Mouse (Mus musculus): ENCODE results near the gene Gm6020. TPM values are rescaled to one million over a fixed set of nuclear protein-coding genes. Genes with fewer than 3 reads are reported as not detected.

Gm6020 gene
- polyA plus RNA-seq, 1 experiment from 2014 or later: not detected

DNA sequence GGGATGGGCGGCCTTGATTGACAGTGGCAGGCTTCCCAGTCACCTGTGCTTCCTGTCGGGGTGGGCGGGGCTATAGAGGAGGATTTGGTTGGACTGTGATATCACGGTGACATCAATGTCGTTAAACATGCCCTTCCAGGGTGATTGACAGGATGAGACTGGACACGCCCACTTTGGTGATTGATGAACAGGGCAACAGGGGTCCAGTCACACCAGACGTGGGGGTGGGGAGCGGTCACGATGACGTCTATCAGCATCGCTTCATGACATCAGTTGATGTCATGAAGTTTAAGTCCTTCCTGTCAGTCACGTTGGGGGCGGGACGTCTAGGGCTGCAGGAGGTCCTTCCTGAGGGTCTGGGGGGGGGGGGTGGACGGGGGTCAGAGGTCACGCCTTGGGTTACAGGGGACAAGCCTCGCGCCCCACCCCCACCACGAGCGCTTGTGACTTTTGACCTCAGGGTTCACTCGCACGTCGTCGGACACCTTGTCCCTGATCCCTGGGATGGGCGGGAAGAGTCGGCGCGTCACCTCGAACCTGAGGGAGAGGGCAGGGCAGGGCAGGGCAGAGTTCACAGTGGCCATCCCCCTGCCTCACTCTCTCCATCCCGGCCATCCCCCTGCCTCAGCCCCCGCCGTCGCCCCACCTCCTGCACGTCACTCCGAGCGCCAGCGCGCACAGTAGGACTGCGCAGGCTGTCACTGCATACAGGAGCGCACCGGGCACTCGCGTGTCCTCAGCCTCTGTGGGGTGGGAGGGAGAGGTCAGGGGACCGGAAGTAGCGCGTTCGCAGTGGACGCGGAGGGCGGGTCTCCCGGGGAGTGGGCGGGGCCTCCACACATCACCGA, 41.2 kb downstream of the Gm6020 start:
- H3K4me3 ChIP-seq: peak overlapping the region; percentile 65
- WGBS: 34% methylated on average over 49 of the region's 53 CpGs

GRCm38 (mm10) chr19:61225526-61226400, 42.1 kb downstream of the Gm6020 start:
- Histone ChIP-seq H3K4me3 (peak overlapping the region; percentile 65), H3K27ac (peak overlapping the region; percentile 88), H3K36me3 (no peaks in the 10 kb centered on the region), H3K4me1 (replicated peaks) (peaks cover 11% of the 10 kb centered on the region), H3K9me3 (replicated peaks) (0 out of 2 replicates have a peak, but pooled peaks cover 5% of the 10 kb centered on the region), H3K27me3 (no peaks in the 10 kb centered on the region), H3K4me2 (peak overlapping the region; percentile 76), H3K9ac (no peak overlapping the region)
- peak; percentile 40 for ATAC-seq (replicated peaks; ENCODE audit: insufficient number of reproducible peaks, insufficient read depth, low FRiP score, low read depth)
- WGBS: 7% methylated on average over 70 of the region's 70 CpGs

More for the DNA sequence above, 41.2 kb downstream of the Gm6020 start:
- H3K9ac ChIP-seq: no peak overlapping the region
- H3K4me1 ChIP-seq (replicated peaks): peaks cover 11% of the 10 kb centered on the region
- no peak for ATAC-seq (replicated peaks; ENCODE audit: insufficient number of reproducible peaks, insufficient read depth, low FRiP score, low read depth)
- H3K27ac ChIP-seq: no peak overlapping the region
- H3K4me2 ChIP-seq: peak overlapping the region; percentile 76
- H3K9me3 ChIP-seq (replicated peaks): 0 out of 2 replicates have a peak, but pooled peaks cover 5% of the 10 kb centered on the region
- no peaks in the 10 kb centered on the region for H3K36me3 ChIP-seq
- no peaks in the 10 kb centered on the region for H3K27me3 ChIP-seq

GRCm38 (mm10) chr19:61226401-61226927, 42.8 kb downstream of the Gm6020 start:
- peak; percentile 25 for ATAC-seq (replicated peaks; ENCODE audit: insufficient number of reproducible peaks, insufficient read depth, low FRiP score, low read depth)
- H3K36me3 ChIP-seq: no peaks in the 10 kb centered on the region
- peak overlapping the region; percentile 65 for H3K4me3 ChIP-seq
- 0 out of 2 replicates have a peak, but pooled peaks cover 5% of the 10 kb centered on the region for H3K9me3 ChIP-seq (replicated peaks)
- peak overlapping the region; percentile 76 for H3K4me2 ChIP-seq
- H3K9ac ChIP-seq: peak overlapping the region; percentile 41
- H3K27me3 ChIP-seq: no peaks in the 10 kb centered on the region
- H3K4me1 ChIP-seq (replicated peaks): peaks cover 11% of the 10 kb centered on the region
- peak overlapping the region; percentile 88 for H3K27ac ChIP-seq
- 2% methylated on average over 71 of the region's 71 CpGs for WGBS

DNA sequence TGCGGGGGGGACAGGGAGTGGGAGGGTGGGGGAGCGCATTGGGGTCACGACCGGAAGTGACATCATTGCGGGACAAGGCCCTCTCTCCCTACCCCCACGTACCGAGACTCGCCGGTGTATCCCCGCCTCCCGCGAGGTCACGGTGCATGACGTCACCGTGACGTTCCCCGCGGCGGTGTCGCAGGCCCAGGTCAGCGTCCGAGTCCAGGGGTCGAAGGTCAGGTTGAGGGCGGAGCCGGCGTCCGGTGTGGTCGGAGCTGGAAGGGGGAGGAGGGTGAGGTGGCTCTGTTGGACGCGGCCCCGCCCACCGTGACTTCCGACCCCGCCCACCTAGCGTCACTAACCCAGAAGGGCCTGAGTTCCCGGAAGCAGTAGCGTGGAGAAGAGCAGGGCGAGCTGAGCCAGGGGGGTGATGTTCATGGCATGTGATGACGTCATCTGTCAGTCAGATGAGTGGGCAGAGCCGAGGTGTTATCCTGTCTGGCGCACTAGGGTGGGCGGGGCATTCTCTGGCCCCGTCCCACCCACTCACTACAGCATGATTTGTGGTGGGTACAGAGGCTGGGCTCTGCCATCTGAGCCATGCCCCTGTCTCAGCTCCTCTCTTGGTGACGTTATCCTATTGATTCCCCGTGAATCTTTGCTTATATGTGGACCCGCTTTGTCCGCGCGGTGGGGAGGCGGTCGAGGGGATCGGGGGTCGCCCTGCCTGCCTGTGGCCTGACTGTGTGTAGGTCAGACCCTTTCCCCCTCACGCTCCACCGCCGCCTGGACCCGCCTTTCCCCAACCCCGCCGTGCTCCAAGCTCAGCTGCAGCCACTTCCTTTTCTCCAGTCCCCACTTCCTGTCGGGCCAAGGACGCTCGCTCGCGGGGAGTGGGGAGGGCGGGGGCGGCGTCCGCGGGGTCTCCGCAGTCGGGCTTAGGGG, 43.5 kb downstream of the Gm6020 start:
- Histone ChIP-seq H3K4me3 (peak overlapping the region; percentile 65), H3K27me3 (no peaks in the 10 kb centered on the region), H3K9me3 (replicated peaks) (0 out of 2 replicates have a peak, but pooled peaks cover 5% of the 10 kb centered on the region), H3K36me3 (no peaks in the 10 kb centered on the region), H3K27ac (peak overlapping the region; percentile 88), H3K4me1 (replicated peaks) (peaks cover 11% of the 10 kb centered on the region), H3K9ac (peak overlapping the region; percentile 46), H3K4me2 (peak overlapping the region; percentile 76)
- 3% methylated on average over 71 of the region's 71 CpGs for WGBS
- ATAC-seq (replicated peaks; ENCODE audit: insufficient number of reproducible peaks, insufficient read depth, low FRiP score, low read depth): peak; percentile 87

DNA sequence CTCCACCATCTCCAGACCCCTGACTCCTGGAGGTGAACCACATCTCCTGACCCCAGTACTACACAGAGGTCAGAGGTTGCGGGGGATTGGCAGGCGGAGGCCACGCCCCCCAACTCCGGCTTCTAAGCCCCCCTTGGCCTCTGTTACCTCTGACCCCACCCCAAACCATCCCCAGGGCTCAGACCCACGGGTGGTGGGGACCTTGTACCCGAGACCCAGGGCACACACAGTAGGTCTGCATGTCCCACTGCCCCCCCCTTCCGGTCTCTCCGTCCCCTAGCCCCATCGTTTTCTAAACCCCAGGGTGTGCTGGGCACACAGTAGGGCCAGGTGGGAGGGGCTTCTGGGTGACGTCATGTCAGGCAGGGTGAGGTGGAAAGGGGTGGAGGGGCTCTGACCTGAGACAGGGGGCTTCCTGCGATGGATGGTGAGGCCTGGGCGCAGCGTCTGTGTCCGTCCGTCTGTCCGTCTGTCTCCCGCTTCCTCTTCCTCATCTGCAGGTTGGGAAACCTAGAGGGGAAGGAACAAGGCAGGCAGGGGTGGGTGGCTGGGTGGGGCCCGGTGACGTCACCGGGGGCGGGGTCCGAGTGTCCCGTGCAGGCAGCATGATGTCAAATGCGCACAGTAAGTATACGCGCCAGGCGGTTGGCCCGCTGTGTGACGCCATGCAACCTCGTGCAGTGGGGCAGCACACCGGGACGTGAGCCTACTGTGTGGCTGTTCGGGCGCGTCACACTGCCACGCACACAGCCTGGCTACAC, 44.4 kb downstream of the Gm6020 start, which contains the start of gene Csf2ra:
Gene Csf2ra, minus strand, starts transcription at position 489 of the 761 bp plus-strand sequence.
- Histone ChIP-seq H3K4me2 (peak within 1 kb of the TSS; percentile 76), H3K4me1 (replicated peaks) (peaks cover 11% of the 10 kb centered on the region)
- 48% methylated on average over 36 of the region's 36 CpGs for WGBS

More for the DNA sequence above, 44.4 kb downstream of the Gm6020 start, which contains the start of gene Csf2ra:
- peak within 1 kb of the TSS; percentile 46 for H3K9ac ChIP-seq
- no peaks in the 10 kb centered on the region for H3K27me3 ChIP-seq
- peak within 1 kb of the TSS; percentile 65 for H3K4me3 ChIP-seq
- ATAC-seq (replicated peaks; ENCODE audit: insufficient number of reproducible peaks, insufficient read depth, low FRiP score, low read depth): no peak
- H3K9me3 ChIP-seq (replicated peaks): 0 out of 2 replicates have a peak, but pooled peaks cover 5% of the 10 kb centered on the region
- peak within 1 kb of the TSS; percentile 88 for H3K27ac ChIP-seq
- no peaks in the 10 kb centered on the region for H3K36me3 ChIP-seq

Other genes starting within 250 kb of the Gm6020 start
- gene Zfp950, start 43.0 kb upstream of the Gm6020 start, polyA plus RNA-seq (2015; fragmentation: Nextera tagmentation; extraction: Ambion mirVana): 26.3 and 29.6 TPM in 2 replicates
- not detected in 2 replicates for gene Gm7102, start 7.6 kb upstream of the Gm6020 start, polyA plus RNA-seq (2015; fragmentation: Nextera tagmentation; extraction: Ambion mirVana)
- 32.4 and 44.3 TPM in 2 replicates for gene Csf2ra, start 44.5 kb downstream of the Gm6020 start, polyA plus RNA-seq (2015; fragmentation: Nextera tagmentation; extraction: Ambion mirVana)
- not detected in 2 replicates for gene Gm21060, start 113.2 kb downstream of the Gm6020 start, polyA plus RNA-seq (2015; fragmentation: Nextera tagmentation; extraction: Ambion mirVana)

Data from heart, embryonic 15.5 days (tissue).